Mouse (Mus musculus): ENCODE measurements around the gene Sgms1.
A peak's percentile ranks its signal among the peaks of the same experiment; 100 is the strongest.
"Not testable (repeated sequence)": the region's sequence is repeated elsewhere in the genome, so short reads cannot be mapped to it uniquely, and the experiment has no call there.

The Sgms1 gene

DNA sequence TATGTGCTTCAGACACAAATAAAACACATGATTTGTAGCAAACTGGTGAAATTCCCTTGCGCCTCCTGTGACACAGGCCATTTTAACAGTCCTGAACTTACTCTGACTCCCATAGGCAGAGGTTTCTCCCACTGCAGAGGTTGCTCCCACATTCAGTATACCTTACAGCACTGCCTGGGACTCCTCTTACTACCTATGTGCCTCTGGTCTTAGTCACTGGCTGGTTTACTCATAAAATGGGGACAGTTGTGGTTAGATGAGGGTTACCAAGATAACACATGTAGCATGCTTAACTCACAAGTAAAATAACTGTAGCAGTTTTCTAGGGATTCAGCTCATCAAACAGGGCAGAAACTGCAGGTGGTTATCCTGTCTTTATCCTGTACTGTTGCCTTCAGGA, 268.7 kb downstream of the Sgms1 start:
- DNase-seq = no peak

DNA sequence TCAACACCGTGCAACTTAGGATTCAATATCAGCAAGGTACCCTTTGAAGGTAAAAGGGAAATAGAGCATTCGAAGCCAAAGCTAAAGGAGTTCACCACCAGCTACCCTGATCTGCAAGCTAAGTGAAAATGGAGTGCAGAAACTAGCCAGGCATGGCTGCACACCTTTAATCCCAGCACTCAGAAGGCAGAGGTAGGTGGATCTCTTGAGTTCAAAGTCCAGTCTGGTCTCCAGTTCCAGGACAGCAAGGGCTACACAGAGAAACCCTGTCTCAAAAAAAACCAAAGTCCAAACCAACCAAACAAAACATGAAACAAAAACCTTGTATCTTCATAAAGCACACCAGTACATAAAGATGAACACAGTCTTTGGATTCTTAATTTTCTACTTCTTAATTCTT, 269.8 kb downstream of the Sgms1 start:
- DNase-seq = no peak

DNA sequence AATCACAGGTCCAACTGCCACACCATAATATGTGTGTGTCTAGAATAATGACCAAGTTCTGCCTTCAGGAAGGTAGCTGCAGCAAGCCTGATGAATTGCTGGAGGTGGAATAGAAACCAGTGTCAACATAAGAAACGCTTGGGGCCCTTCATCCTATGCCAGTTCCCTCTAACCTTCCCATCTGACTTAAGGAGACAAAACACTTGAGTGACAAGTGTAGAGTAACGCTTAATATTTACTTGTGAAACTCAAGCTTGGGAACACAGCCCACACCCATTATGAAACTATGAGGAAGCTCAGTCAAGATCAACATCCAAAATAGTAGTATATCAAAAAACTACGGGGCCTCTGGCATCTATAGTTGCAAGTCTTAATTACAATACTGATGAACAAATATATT, 271.0 kb downstream of the Sgms1 start:
- no peak for DNase-seq

DNA sequence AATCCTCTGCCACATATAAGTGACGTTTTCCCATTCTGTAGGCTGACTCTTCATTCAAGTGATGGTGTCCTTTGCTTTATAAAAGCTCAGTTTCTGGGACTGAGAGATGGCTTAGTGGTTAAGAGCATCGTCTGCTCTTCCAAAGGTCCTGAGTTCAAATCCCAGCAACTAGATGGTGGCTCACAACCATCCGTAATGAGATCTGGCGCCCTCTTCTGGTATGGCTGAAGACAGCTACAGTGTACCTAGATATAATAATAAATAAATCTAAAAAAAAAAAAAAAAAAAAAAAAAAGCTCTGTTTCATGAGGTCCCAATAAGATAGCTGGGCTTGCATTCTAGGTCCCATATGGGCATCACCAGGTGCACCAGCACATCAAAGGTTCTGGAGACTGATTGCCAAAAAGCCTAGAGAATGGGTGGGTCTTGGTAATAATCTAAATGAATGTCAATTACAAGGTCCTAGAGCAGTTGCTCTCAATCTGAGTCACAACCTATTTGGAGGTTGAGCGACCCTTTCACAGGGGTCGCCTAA, 272.0 kb downstream of the Sgms1 start:
- DNase-seq = no peak

DNA sequence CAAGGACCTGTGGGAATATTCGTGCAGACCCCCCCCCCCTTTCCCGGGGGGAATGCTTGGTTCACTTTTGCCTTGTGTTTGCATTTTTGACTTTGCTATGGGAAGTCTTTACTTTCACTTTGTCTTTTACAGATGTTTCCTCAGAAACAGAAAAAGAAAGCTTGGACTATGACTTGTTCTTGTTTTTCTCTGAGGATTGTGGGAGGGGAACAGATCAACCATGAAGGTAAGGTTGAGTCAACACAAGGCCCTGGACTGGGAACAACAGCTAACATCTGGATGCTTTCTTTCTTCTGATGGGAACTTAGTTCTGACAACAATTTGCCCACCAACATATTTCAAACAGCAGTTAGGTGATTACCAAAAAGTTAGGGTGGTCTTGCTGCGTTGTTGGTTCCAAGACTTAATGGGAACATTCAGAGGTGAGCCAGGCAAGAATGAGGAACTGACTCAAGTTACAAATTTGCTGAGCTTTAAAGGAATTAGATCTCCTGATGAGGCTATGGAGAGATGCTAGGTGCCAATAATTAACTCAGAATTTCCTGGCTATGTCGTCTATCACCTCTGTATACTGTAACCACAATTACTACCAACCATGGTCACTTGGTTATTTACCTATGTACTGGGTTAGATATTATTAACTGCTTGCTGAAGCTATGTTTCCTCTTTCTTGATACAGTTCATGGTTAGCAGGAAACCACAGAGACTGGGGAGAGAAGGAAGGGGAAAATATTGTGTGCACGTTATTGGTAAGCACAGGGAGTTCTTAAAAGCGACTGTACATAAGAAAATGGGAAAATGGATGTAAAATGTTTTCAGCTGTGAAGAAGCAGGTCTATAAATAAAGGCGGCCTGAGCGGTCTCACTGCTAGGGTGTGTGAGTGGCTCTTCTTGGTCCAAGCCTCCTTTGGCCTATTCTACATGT, 277.4 kb downstream of the Sgms1 start:
- DNase-seq = no peak

DNA sequence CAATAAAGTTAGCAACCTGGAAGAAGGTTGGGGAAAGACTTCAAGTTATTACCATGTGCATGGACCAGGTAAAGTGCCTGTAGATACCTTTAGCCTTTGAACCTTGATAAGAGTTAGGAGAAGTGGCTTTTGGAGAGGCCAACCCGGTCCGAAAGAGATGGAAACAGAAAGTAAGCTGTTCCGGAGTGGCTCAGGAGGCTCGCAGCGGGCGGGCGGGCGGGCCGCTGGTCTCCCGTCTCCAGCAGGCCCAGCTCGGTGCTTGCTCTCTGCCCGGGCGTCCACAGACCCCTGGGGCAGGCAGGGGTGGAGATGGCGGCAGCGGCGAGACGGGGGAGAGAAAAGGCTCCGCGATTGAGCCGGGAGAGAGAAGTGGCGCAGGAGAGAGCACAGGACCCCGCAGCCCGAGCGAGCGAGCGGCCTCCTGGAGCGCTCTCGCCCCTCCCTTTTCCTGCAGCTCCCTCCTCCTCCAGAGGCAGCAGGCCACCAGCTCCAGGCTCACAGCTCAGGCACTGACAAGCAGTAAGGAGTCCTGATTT, 281.7 kb downstream of the Sgms1 start, which contains the start of gene Asah2:
Gene Asah2 (minus strand): TSS at position 441 of the 536 bp plus-strand sequence.
- peak; percentile 84 for DNase-seq

DNA sequence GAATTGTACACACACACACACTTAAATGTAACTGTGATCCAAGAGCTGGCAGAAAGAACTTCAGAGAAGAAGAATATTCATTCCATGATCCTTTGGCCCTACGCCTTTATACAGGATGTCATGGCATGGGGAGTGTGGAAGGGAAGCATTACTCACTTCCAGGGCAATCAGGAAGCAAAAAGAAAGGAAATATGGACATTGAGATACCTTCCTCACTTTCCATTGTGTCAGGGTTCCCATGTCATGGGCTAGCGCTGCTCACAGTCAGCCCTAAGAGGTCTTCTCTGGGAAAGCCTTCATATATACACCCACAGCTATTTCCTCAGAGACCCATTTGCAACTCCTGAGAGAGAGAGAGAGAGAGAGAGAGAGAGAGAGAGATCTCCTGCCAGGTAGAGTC, 282.8 kb downstream of the Sgms1 start:
- DNase-seq = no peak

DNA sequence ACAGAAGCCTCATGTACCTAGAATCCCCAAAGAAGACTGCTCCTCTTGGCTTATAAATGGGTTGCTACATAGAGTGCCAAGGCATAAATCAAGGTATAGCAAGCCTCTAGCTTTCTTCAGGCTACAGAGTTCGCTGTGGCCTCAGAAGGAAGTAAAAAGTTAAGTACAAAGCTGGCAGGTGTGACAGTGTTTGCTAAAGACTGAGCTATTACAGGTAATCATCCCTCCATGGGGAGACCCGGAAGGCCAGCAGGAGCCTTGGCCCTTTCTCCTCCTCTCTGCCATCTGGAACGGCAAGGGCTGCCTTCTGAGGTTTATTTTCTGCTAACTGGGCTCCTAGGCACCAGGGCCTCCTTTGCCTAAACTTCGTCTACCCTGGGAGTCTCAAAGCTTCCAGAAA, 285.3 kb downstream of the Sgms1 start:
- no peak for DNase-seq

DNA sequence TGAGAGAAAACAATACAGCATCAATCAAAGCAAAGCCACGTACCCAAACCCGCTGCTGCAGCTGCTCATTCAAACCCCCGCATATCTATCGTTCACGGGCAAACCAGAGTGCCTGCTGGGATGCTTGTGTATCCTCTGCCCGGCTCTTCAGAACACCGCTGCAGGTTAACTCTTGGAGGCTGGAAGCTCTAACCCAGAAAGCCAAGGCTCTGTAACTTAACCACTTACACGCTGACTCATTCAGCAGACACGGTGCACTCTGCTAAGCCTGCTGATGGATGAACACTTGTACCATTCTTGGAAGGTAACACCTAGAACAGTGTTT, 286.6 kb downstream of the Sgms1 start:
- DNase-seq = peak; percentile 89

DNA sequence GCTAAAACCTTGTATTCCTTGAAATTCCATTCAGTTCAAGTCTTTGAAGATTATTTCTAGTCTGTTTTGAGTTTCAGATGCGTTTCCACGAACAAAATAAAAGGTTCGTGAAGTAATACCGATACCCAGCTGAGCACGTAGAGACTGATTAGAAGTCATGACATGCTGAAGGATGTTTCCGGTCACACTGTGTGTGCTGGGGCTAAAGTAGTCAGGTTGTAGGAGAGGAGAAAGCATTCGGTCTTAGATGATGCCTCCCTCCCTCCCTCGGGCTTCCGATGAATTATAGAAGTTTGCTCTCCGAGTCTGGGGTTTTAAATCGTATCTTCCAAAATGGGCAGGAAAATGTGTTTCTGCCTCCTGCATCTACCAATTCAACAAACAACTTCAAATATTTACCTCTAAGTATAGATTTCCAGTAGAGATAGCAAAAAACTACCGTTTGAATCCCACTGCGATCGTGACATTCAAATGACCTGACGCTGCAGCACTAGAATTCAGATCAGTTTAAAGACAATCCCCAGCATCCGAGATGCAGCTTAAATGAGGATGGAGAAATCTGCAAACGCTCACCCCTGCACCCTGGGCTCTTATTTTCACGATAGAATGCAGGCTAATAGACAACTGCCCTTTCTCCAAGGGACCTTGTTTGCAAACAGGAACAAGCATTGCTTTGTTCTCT, 287.1 kb downstream of the Sgms1 start:
- DNase-seq = no peak

DNA sequence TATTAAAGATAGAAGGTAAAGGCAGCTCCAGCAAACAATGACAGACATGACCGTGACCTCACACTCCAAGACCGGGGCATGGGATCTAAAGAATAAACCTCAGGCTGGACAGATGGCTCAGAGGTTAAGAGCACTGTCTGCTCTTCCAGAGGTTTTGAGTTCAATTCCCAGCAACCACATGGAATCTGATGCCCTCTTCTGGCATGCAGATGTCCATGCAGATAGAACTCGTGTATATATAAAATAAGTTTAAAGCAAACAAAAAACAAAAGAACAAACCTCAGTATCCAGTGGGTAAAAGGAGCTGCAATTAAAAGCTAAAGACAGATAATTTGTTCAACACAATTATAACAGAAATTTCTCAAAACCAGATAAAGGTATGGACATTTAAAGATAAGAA, 290.9 kb downstream of the Sgms1 start:
- no peak for DNase-seq

DNA sequence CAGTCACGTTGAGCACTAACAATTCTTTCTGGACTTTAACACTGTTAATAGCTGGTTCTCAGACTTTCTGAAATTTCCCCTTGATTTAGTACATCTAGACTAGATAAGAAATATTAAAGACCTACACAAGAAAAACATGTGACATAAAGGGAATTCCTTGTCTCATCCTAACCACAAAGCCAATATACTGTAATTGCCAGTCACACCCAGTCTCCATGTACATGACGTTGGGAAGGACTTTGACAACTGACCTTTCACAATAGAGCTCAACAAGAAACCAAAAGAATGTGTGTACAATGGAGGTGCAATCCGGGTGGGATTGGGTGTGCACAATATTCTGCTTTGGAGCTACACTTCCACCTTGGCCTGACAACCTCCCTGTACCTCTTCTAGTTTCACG, 297.2 kb downstream of the Sgms1 start:
- DNase-seq = no peak

DNA sequence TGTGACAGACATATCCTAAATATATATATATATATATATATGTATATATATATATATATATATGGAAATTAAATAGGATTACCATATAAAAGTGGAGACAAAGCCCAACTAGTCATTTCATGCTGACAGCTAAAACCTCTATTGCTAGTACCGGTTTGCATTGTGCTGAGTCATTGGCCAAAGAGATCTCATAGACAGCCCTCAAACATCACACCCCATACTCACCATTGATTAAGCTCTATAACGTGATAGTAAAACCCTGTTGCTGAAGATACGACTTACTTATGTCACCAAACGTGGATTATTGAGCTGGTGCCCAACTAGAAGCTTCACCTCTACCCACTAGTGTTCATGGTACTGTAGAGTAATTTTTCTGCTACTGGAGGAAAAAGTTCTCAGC, 298.7 kb downstream of the Sgms1 start:
- no peak for DNase-seq

DNA sequence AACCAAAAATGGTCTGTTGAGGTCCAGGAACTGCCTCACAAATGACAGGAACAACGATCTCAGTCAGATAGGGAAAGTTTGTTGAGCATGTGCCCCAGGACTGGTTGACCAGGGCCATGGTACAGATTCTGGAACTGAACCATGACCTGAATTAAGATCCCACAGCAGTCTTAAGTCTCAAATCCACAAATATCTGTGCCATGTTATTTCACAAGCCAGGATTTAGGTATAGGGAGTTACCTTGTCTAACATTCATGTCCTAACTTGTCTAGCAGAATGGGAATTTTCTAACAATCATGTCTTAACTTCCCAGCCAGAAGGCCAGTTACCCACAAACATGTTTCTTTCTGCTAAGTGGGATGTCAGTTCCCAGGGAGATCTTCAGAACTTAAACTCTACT, 300.9 kb downstream of the Sgms1 start:
- DNase-seq = no peak

DNA sequence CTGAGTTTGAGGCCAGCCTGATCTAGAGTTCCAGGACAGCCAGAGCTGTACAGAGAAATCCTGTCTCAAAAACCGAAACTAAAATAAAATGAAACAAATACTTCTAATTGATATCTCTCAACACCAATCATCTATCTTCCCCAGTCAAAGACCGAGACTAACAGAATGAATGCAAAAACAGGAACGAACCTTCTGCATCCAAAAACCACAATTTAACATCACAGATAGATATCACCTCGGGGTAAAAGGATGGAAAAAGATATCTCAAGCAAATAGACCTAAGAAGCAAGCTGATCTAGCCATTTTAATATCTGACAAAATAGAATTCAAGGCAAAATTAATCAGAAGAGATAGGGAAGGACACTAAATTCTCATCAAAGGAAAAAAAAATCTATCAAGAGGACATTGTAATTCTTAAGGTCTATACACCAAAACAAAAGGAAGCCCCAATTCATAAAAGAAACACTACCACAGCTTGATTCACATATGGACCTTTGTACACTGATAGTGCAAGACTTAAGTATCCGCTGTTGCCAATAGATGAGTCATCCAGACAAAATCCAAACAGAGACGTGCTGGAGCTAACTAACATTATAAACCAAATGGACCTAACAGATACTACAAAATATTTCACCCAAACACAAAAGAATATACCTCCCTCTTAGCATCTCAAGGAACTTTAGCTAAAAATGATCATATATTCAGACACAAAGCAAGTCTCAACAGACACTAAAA, 301.6 kb downstream of the Sgms1 start:
- no peak for DNase-seq

DNA sequence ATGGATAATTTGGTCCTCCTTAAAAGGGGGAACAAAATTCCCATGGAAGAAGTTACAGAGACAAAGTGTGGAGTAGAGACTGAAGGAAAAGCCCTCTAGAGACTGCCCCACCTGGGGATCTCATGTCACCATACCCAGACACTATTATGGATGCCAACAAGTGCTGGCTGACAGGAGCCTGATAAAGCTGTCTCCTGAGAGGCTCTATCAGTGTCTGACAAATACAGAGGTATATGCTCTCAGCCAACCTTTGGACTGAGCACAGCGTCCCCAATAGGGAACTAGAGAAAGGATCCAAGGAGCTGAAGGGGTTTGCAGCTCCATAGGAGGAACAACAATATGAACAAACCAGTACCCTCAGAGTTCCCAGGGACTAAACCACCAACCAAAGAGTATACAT, 304.7 kb downstream of the Sgms1 start:
- DNase-seq = not testable (repeated sequence)
